Mouse (Mus musculus) mature B cell (primary cell): ENCODE measurements around the gene Ace.

Experiments used
- in situ Hi-C: fragments of 300-500 bp; cut with MboI; formaldehyde crosslinking; loops from 2 replicates; pipeline ENCODE4 v1.14.3; 2019

Ace gene

GRCm38 (mm10) chr11:105967741-105968574 is at the start of gene Ace:
TSS of gene Ace (plus strand) at chr11:105967945.
- in situ Hi-C loops = no loop called here

GRCm38 (mm10) chr11:105920098-105920785 is 47.5 kb upstream of the Ace start:
- in situ Hi-C loops = loop anchor here (25.0 kb wide), 1 partner anchor 583 kb away; no protein-coding TSS in a partner anchor

GRCm38 (mm10) chr11:105920836-105921235 is 46.9 kb upstream of the Ace start:
- in situ Hi-C loops = loop anchor here (25.0 kb wide), 1 partner anchor 584 kb away; no protein-coding TSS in a partner anchor

- in situ Hi-C loops = loop anchor here (25.0 kb wide), 1 partner anchor 584 kb away; no protein-coding TSS in a partner anchor
Observed at GRCm38 (mm10) chr11:105921275-105921674, 46.5 kb upstream of the Ace start.

GRCm38 (mm10) chr11:105922769-105923663 is 44.7 kb upstream of the Ace start:
- in situ Hi-C loops = loop anchor here (25.0 kb wide), 1 partner anchor 586 kb away; no protein-coding TSS in a partner anchor

GRCm38 (mm10) chr11:105927065-105928030 is 40.4 kb upstream of the Ace start:
- in situ Hi-C loops = no loop called here

- in situ Hi-C loops = no loop called here
Observed at GRCm38 (mm10) chr11:105928171-105928570, 39.6 kb upstream of the Ace start.

- in situ Hi-C loops = no loop called here
Observed at GRCm38 (mm10) chr11:105931380-105931779, 36.4 kb upstream of the Ace start.

- in situ Hi-C loops = no loop called here
Observed at GRCm38 (mm10) chr11:105933746-105934145, 34.0 kb upstream of the Ace start.

- in situ Hi-C loops = no loop called here
Observed at GRCm38 (mm10) chr11:105934303-105934711, 33.4 kb upstream of the Ace start.

- in situ Hi-C loops = no loop called here
Observed at GRCm38 (mm10) chr11:105934816-105935215, 32.9 kb upstream of the Ace start.

GRCm38 (mm10) chr11:105935496-105935895 is 32.2 kb upstream of the Ace start:
- in situ Hi-C loops = no loop called here

GRCm38 (mm10) chr11:105936200-105936599 is 31.5 kb upstream of the Ace start:
- in situ Hi-C loops = no loop called here

- in situ Hi-C loops = no loop called here
Observed at GRCm38 (mm10) chr11:105936974-105937373, 30.8 kb upstream of the Ace start.

- in situ Hi-C loops = no loop called here
Observed at GRCm38 (mm10) chr11:105938771-105939170, 29.0 kb upstream of the Ace start.

GRCm38 (mm10) chr11:105941973-105942372 is 25.8 kb upstream of the Ace start:
- in situ Hi-C loops = no loop called here

- in situ Hi-C loops = no loop called here
Observed at GRCm38 (mm10) chr11:105943133-105944102, 24.3 kb upstream of the Ace start.

- in situ Hi-C loops = no loop called here
Observed at GRCm38 (mm10) chr11:105944126-105944621, 23.6 kb upstream of the Ace start.
